Comparison of ENCODE assay signal across 8 mouse cellular contexts in the genomic region with DNA sequence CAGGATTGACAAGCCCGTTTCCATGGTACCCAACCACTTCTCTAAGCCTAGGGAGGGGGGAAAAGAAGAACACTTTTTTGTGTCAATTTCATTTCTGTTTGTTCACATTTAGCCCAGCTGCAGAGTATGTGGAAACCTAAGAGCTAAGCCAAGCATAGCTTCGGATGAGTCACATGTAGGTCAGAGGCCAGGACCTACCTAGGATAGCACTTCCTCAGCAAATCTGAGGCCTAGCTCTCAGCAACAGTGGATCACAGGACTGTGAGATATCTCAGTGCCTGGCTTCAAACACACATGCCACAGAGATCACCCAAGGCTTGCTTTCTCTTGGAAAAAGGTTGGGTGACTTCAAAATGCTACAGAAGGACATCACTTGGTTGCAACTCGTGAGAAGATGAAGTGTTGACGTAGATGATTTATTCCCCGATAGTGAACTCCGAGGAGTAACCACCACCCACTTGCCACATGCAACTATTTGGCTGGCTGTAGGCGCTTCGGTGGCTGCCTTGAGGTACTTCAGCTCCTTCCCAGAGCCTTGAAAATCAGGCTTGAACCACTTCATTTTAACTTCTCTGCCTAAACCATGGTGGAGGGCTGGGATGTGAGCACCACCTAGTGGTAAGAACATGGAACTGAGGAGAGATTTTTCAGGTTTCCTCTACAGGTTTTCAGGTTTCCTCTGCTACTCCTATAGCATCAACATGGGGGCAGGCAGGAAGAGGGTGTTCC.
DNase-seq lines count a peak whose midpoint lies in the region; ATAC-seq and TF ChIP-seq lines count a peak whose summit lies in the region.

No protein-coding gene starts in this region.

- H3K36me3 ChIP-seq in liver, embryonic 14.5 days (replicated peaks; ENCODE audit: control insufficient read depth, insufficient read depth, low read depth): no peaks in the 10 kb centered on the region
- H3K36me3 ChIP-seq in neural tube, embryonic 13.5 days: no peaks in the 10 kb centered on the region

- 50% methylated on average over 8 of the region's 8 CpGs for WGBS in liver, embryonic 14.5 days (ENCODE audit: insufficient replicate concordance)
- 71% methylated on average over 8 of the region's 8 CpGs for WGBS in neural tube, embryonic 13.5 days

- no peak overlapping the region for H3K4me3 ChIP-seq in liver, embryonic 14.5 days (ENCODE audit: insufficient read depth in 1 of 2, low read depth in 2 of 2, low read length in 2 of 2)
- no peak overlapping the region for H3K4me3 ChIP-seq in neural tube, embryonic 13.5 days

- H3K4me1 ChIP-seq in liver, embryonic 14.5 days (replicated peaks; ENCODE audit: control insufficient read depth in 2 of 2, insufficient read depth in 2 of 2, low read length in 1 of 2): no peaks in the 10 kb centered on the region
- no peaks in the 10 kb centered on the region for H3K4me1 ChIP-seq in neural tube, embryonic 13.5 days (replicated peaks)

- no peak for TF ChIP-seq EP300 in liver, embryonic 14.5 days (IDR thresholded peaks at IDR 0.05; ENCODE audit: low read depth)

- peak; percentile 80 for TF ChIP-seq CTCF in liver, embryonic 14.5 days (IDR thresholded peaks at IDR 0.05; ENCODE audit: low read depth)

- H3K9me3 ChIP-seq in liver, embryonic 14.5 days (ENCODE audit: control insufficient read depth, low read length): no peaks in the 10 kb centered on the region
- H3K9me3 ChIP-seq in neural tube, embryonic 13.5 days: no peaks in the 10 kb centered on the region

- no peak overlapping the region for H3K9ac ChIP-seq in liver, embryonic 14.5 days (replicated peaks)
- H3K9ac ChIP-seq in neural tube, embryonic 13.5 days: no peak overlapping the region

- H3K4me2 ChIP-seq in liver, embryonic 14.5 days (ENCODE audit: low read depth): no peak overlapping the region
- H3K4me2 ChIP-seq in neural tube, embryonic 13.5 days: no peak overlapping the region

- peak; percentile 88 for ATAC-seq in common myeloid progenitor, adult 5-6 weeks (replicated peaks; ENCODE audit: low read depth, poor library complexity, severe bottlenecking)
- no peak for ATAC-seq in liver, embryonic 14.5 days (ENCODE audit: insufficient read depth)
- ATAC-seq in neural tube, embryonic 13.5 days (ENCODE audit: low read depth): peak; percentile 92

- H3K27ac ChIP-seq in liver, embryonic 14.5 days: no peak overlapping the region
- no peak overlapping the region for H3K27ac ChIP-seq in neural tube, embryonic 13.5 days (replicated peaks)

- no peaks in the 10 kb centered on the region for H3K27me3 ChIP-seq in liver, embryonic 14.5 days (ENCODE audit: control insufficient read depth, insufficient read depth, low read length)
- H3K27me3 ChIP-seq in neural tube, embryonic 13.5 days: no peaks in the 10 kb centered on the region

- peak; percentile 39 for DNase-seq in CD4-positive, CD25-positive, alpha-beta regulatory T cell, adult 2 months (ENCODE audit: low read depth, low spot score)
- peak; percentile 74 for DNase-seq in ZHBTc4 (ENCODE audit: low read depth, low spot score)
- peak; percentile 21 for DNase-seq in heart, adult 8-10 months (ENCODE audit: low spot score)
- peak; percentile 61 for DNase-seq in kidney, postnatal 14 days
- peak in 1 of 3 experiments; percentile 4 for DNase-seq in liver, embryonic 14.5 days (ENCODE audit: low read depth in 3 of 3, low spot score in 3 of 3)
- no peak for DNase-seq in spleen, adult 12 weeks (ENCODE audit: low spot score)
